ENCODE assay signal across 25 mouse cellular contexts in the genomic region with DNA sequence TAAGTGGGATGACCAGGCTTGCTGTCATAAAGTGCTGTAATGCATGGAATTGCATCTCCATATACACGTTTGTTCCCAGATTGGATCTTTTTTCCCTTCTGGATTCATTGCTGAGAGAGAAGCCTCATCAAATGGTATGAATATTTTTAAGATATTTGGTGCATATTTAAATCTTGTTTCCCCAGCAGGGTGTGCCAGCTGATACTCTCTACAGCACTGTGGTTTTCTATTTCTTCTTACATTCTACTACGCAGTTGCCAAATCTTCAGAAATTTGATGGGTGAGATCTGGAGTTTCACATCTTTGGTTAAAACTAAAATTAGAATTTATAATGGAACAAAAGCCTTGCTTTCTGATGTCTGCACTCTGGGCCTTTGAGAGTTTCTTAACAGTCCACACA. TPM values are rescaled to one million over a fixed set of nuclear protein-coding genes. Genes with fewer than 3 reads are reported as not detected.
DNase-seq lines count a peak whose midpoint lies in the region; ATAC-seq lines count a peak whose summit lies in the region.
"Had no signal": no experiment of that assay in that cellular context is flagged by ENCODE, and none has a peak within 500 bp of the region (broad histone marks: within the 10 kb centered on the region; RNA-seq: fewer than 3 reads in every experiment).

No protein-coding gene starts in this region.

- H3K4me2 ChIP-seq in forebrain, embryonic 14.5 days (ENCODE audit: low read length) = no peak overlapping the region
- no peak overlapping the region for H3K4me2 ChIP-seq in forebrain, embryonic 15.5 days (replicated peaks)
- H3K4me2 ChIP-seq in midbrain, embryonic 11.5 days = no peak overlapping the region
- no peak overlapping the region for H3K4me2 ChIP-seq in midbrain, embryonic 13.5 days (replicated peaks)
- H3K4me2 ChIP-seq: embryonic facial prominence, embryonic 12.5 days; embryonic facial prominence, embryonic 15.5 days; heart, embryonic 11.5 days; hindbrain, embryonic 12.5 days; hindbrain, embryonic 15.5 days had no signal

- H3K27me3 ChIP-seq in forebrain, embryonic 14.5 days (replicated peaks; ENCODE audit: control insufficient read depth, insufficient read depth, low read length) = no peaks in the 10 kb centered on the region
- no peaks in the 10 kb centered on the region for H3K27me3 ChIP-seq in forebrain, embryonic 15.5 days
- no peaks in the 10 kb centered on the region for H3K27me3 ChIP-seq in midbrain, embryonic 11.5 days (ENCODE audit: control insufficient read depth, insufficient read depth, low read length)
- no peaks in the 10 kb centered on the region for H3K27me3 ChIP-seq in midbrain, embryonic 13.5 days
- H3K27me3 ChIP-seq: CH12.LX; embryonic facial prominence, embryonic 12.5 days; embryonic facial prominence, embryonic 15.5 days; hindbrain, embryonic 12.5 days; hindbrain, embryonic 15.5 days; Patski had no signal

- peak; percentile 34; the same call in 1 of the 2 replicates for ATAC-seq in forebrain, embryonic 14.5 days
- no peak for ATAC-seq in forebrain, embryonic 15.5 days (replicated peaks)
- peak; percentile 70 for ATAC-seq in frontal cortex, adult (ENCODE audit: low TSS enrichment)
- ATAC-seq in midbrain, embryonic 11.5 days (ENCODE audit: low FRiP score) = no peak
- no peak for ATAC-seq in midbrain, embryonic 13.5 days
- ATAC-seq: intestine, postnatal 0 days; Patski had no signal

- 85% methylated on average over 2 of the region's 2 CpGs for WGBS in forebrain, embryonic 14.5 days
- WGBS in forebrain, embryonic 15.5 days = 72% methylated on average over 2 of the region's 2 CpGs
- whole genome bisulfite sequencing in midbrain, embryonic 11.5 days = 90% methylated on average over 2 of the region's 2 CpGs
- WGBS in midbrain, embryonic 13.5 days = 87% methylated on average over 2 of the region's 2 CpGs

- no peaks in the 10 kb centered on the region for H3K4me1 ChIP-seq in forebrain, embryonic 14.5 days (ENCODE audit: control insufficient read depth, insufficient read depth, low read length)
- H3K4me1 ChIP-seq in forebrain, embryonic 15.5 days = no peaks in the 10 kb centered on the region
- H3K4me1 ChIP-seq in midbrain, embryonic 11.5 days (ENCODE audit: control insufficient read depth, insufficient read depth, low read length) = no peaks in the 10 kb centered on the region
- H3K4me1 ChIP-seq in midbrain, embryonic 13.5 days (replicated peaks) = 0 out of 2 replicates have a peak, but pooled peaks cover 2% of the 10 kb centered on the region
- H3K4me1 ChIP-seq: embryonic facial prominence, embryonic 15.5 days; hindbrain, embryonic 12.5 days; hindbrain, embryonic 15.5 days had no signal

- DNase-seq in forebrain, embryonic 14.5 days (ENCODE audit: low spot score) = peak; percentile 23
- no peak for DNase-seq in frontal cortex, postnatal 14 days (ENCODE audit: low spot score in 2 of 2)
- peak; percentile 56 for DNase-seq in midbrain, embryonic 11.5 days (ENCODE audit: low spot score, missing footprints)
- DNase-seq in c-Kit-positive CD71-positive TER-119-positive erythroid progenitor cells, embryonic 14.5 days (ENCODE audit: low spot score) = no peak
- DNase-seq: adrenal gland, postnatal 10 days; adrenal gland, postnatal 36 days; B cell, adult 2 months; cerebellum, adult 2 months; cerebellum, adult 9-11 months; cerebellum, postnatal 25 days; gastrocnemius, postnatal 25 days; heart, adult 18-20 months; kidney, adult 2 months had no signal

- H3K27ac ChIP-seq in forebrain, embryonic 14.5 days (ENCODE audit: low read depth, low read length) = no peak overlapping the region
- no peak overlapping the region for H3K27ac ChIP-seq in forebrain, embryonic 15.5 days (replicated peaks)
- no peak overlapping the region for H3K27ac ChIP-seq in midbrain, embryonic 11.5 days (ENCODE audit: low read depth, low read length)
- H3K27ac ChIP-seq in midbrain, embryonic 13.5 days = no peak overlapping the region
- H3K27ac ChIP-seq: embryonic facial prominence, embryonic 12.5 days; embryonic facial prominence, embryonic 15.5 days; hindbrain, embryonic 12.5 days; hindbrain, embryonic 15.5 days had no signal

- no peaks in the 10 kb centered on the region for H3K36me3 ChIP-seq in forebrain, embryonic 14.5 days (ENCODE audit: control insufficient read depth, insufficient read depth, low read length)
- H3K36me3 ChIP-seq in forebrain, embryonic 15.5 days = no peaks in the 10 kb centered on the region
- H3K36me3 ChIP-seq in midbrain, embryonic 11.5 days (ENCODE audit: control insufficient read depth, insufficient read depth, low read length) = no peaks in the 10 kb centered on the region
- H3K36me3 ChIP-seq in midbrain, embryonic 13.5 days = no peaks in the 10 kb centered on the region
- H3K36me3 ChIP-seq: embryonic facial prominence, embryonic 12.5 days; embryonic facial prominence, embryonic 15.5 days; G1E; hindbrain, embryonic 12.5 days; hindbrain, embryonic 15.5 days had no signal

- no peaks in the 10 kb centered on the region for H3K9me3 ChIP-seq in forebrain, embryonic 14.5 days (replicated peaks; ENCODE audit: control insufficient read depth, low read length)
- no peaks in the 10 kb centered on the region for H3K9me3 ChIP-seq in forebrain, embryonic 15.5 days
- no peaks in the 10 kb centered on the region for H3K9me3 ChIP-seq in midbrain, embryonic 11.5 days (ENCODE audit: control insufficient read depth, low read length)
- H3K9me3 ChIP-seq in midbrain, embryonic 13.5 days = no peaks in the 10 kb centered on the region
- H3K9me3 ChIP-seq: embryonic facial prominence, embryonic 12.5 days; embryonic facial prominence, embryonic 15.5 days; hindbrain, embryonic 12.5 days; hindbrain, embryonic 15.5 days had no signal

- H3K4me3 ChIP-seq in forebrain, embryonic 14.5 days (ENCODE audit: low read depth, low read length) = no peak overlapping the region
- H3K4me3 ChIP-seq in forebrain, embryonic 15.5 days = no peak overlapping the region
- H3K4me3 ChIP-seq in midbrain, embryonic 11.5 days (ENCODE audit: low read depth, low read length) = no peak overlapping the region
- H3K4me3 ChIP-seq in midbrain, embryonic 13.5 days (replicated peaks) = no peak overlapping the region
- H3K4me3 ChIP-seq: embryonic facial prominence, embryonic 12.5 days; embryonic facial prominence, embryonic 15.5 days; hindbrain, embryonic 12.5 days; hindbrain, embryonic 15.5 days had no signal

- no peak overlapping the region for H3K9ac ChIP-seq in forebrain, embryonic 14.5 days (ENCODE audit: low read length)
- no peak overlapping the region for H3K9ac ChIP-seq in forebrain, embryonic 15.5 days (replicated peaks)
- no peak overlapping the region for H3K9ac ChIP-seq in midbrain, embryonic 11.5 days (ENCODE audit: low read length)
- no peak overlapping the region for H3K9ac ChIP-seq in midbrain, embryonic 13.5 days (replicated peaks)
- H3K9ac ChIP-seq: embryonic facial prominence, embryonic 12.5 days; embryonic facial prominence, embryonic 15.5 days; hindbrain, embryonic 12.5 days; hindbrain, embryonic 15.5 days had no signal

RNA-seq across cellular contexts. Expression of a gene that starts 18.0 kb away (rescaled TPM):
- polyA plus RNA-seq in forebrain, embryonic 14.5 days (2014; fragmentation: Nextera tagmentation; extraction: Ambion mirVana) = 9.0 and 10.4 TPM in 2 replicates
- polyA plus RNA-seq in forebrain, embryonic 15.5 days (2015; fragmentation: Nextera tagmentation; extraction: Ambion mirVana) = 11.2 and 11.5 TPM in 2 replicates
- 14.6 and 18.2 TPM in 2 replicates for polyA plus RNA-seq in midbrain, embryonic 11.5 days (2014; fragmentation: Nextera tagmentation; extraction: Ambion mirVana)
- polyA plus RNA-seq in midbrain, embryonic 13.5 days (2015; fragmentation: Nextera tagmentation; extraction: Ambion mirVana) = 20.3 and 20.6 TPM in 2 replicates
- polyA plus RNA-seq: G1E had no signal

Comparison
In these comparisons a context has a peak if more than half of its experiments do, and no peak if none do; other contexts are left out.
1. ATAC-seq: peak in forebrain, embryonic 14.5 days (single experiment) and frontal cortex, adult (single experiment); none in forebrain, embryonic 15.5 days (single experiment), midbrain, embryonic 11.5 days (single experiment) and midbrain, embryonic 13.5 days (single experiment).
2. DNase-seq: peak in forebrain, embryonic 14.5 days (single experiment) and midbrain, embryonic 11.5 days (single experiment); none in frontal cortex, postnatal 14 days (0 of 2) and c-Kit-positive CD71-positive TER-119-positive erythroid progenitor cells, embryonic 14.5 days (single experiment).